Mouse (Mus musculus): ENCODE measurements around the gene Rcvrn.

DNA sequence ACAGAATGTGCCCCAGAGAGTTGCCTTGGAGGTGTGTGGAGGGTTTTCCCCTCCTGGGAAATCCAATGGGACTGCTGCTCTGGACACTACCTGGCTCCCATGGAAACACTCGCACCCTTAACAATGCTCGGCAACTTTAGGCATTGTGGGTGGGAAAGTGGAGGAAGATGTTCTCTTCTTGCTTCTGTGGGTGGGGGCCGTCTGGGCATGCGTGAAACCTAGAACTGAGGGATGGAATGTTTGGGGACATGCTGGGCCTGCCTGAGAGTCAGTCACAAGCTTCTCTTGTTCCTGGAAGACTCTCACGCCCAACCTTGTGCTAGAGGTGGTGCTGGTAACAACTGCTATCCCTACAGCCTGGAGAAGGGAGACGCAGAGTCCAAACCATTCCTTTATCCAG lies 30.2 kb upstream of the Rcvrn start:
- no peak for TF ChIP-seq CTCF (IDR thresholded peaks at IDR 0.05; ENCODE audit: low read depth)
- TF ChIP-seq EP300 (optimal IDR thresholded peaks at IDR 0.05), result no peak
